23 mouse cellular contexts compared by ENCODE assay signal in genomic region chr3:22173171-22173570, GRCm38 (mm10).
DNase-seq lines count a peak whose midpoint lies in the region; ATAC-seq and TF ChIP-seq lines count a peak whose summit lies in the region.
"Had no signal": no experiment of that assay in that cellular context is flagged by ENCODE, and none has a peak within 500 bp of the region (broad histone marks: within the 10 kb centered on the region; RNA-seq: fewer than 3 reads in every experiment).

No protein-coding gene starts in this region.

- ATAC-seq in forebrain, embryonic 11.5 days (replicated peaks; ENCODE audit: low FRiP score), result no peak
- no peak for ATAC-seq in forebrain, embryonic 12.5 days (ENCODE audit: low FRiP score)
- peak; percentile 20; the same call in 1 of the 2 replicates for ATAC-seq in hindbrain, embryonic 12.5 days (ENCODE audit: low FRiP score)
- ATAC-seq in hindbrain, embryonic 14.5 days (ENCODE audit: low FRiP score), result no peak
- peak; percentile 34; the same call in 1 of the 2 replicates for ATAC-seq in G1E (ENCODE audit: extremely low read depth, insufficient number of reproducible peaks, low FRiP score, poor library complexity, severe bottlenecking)
- peak; percentile 69 for ATAC-seq in common myeloid progenitor, adult 5-6 weeks (replicated peaks; ENCODE audit: low read depth, poor library complexity, severe bottlenecking)
- ATAC-seq: activated CD4-positive, CD25-positive, alpha-beta regulatory T cell, adult 4 months; intestine, embryonic 15.5 days had no signal

- H3K27ac ChIP-seq in forebrain, embryonic 11.5 days (ENCODE audit: low read depth, low read length), result 0 out of 2 replicates have a peak overlapping the region, but pooled peaks have one; percentile 2
- H3K27ac ChIP-seq in forebrain, embryonic 12.5 days, result no peak overlapping the region
- no peak overlapping the region for H3K27ac ChIP-seq in hindbrain, embryonic 12.5 days
- H3K27ac ChIP-seq in hindbrain, embryonic 14.5 days, result no peak overlapping the region
- H3K27ac ChIP-seq: forebrain, embryonic 10.5 days; heart, adult 2 months; hindbrain, embryonic 15.5 days; intestine, embryonic 15.5 days had no signal

- no peaks in the 10 kb centered on the region for H3K27me3 ChIP-seq in forebrain, embryonic 11.5 days (ENCODE audit: control insufficient read depth, insufficient read depth, low read length)
- H3K27me3 ChIP-seq in forebrain, embryonic 12.5 days, result no peaks in the 10 kb centered on the region
- H3K27me3 ChIP-seq in hindbrain, embryonic 12.5 days, result no peaks in the 10 kb centered on the region
- no peaks in the 10 kb centered on the region for H3K27me3 ChIP-seq in hindbrain, embryonic 14.5 days (ENCODE audit: control insufficient read depth, insufficient read depth, low read length)
- H3K27me3 ChIP-seq in G1E (ENCODE audit: insufficient read depth, low read length), result no peaks in the 10 kb centered on the region
- H3K27me3 ChIP-seq: hindbrain, embryonic 15.5 days; intestine, embryonic 15.5 days had no signal

- no peaks in the 10 kb centered on the region for H3K36me3 ChIP-seq in forebrain, embryonic 11.5 days (ENCODE audit: control insufficient read depth, insufficient read depth, low read length)
- H3K36me3 ChIP-seq in forebrain, embryonic 12.5 days (replicated peaks), result no peaks in the 10 kb centered on the region
- no peaks in the 10 kb centered on the region for H3K36me3 ChIP-seq in hindbrain, embryonic 12.5 days
- no peaks in the 10 kb centered on the region for H3K36me3 ChIP-seq in hindbrain, embryonic 14.5 days (replicated peaks; ENCODE audit: control insufficient read depth, insufficient read depth)
- H3K36me3 ChIP-seq in G1E (replicated peaks), result peaks cover 36% of the 10 kb centered on the region
- H3K36me3 ChIP-seq: forebrain, embryonic 10.5 days; hindbrain, embryonic 15.5 days; intestine, embryonic 15.5 days had no signal

- H3K4me1 ChIP-seq in forebrain, embryonic 11.5 days (replicated peaks; ENCODE audit: control insufficient read depth, insufficient read depth, low read length), result no peaks in the 10 kb centered on the region
- peaks cover 9% of the 10 kb centered on the region; the same call in 1 of the 2 replicates for H3K4me1 ChIP-seq in forebrain, embryonic 12.5 days
- peaks cover 13% of the 10 kb centered on the region for H3K4me1 ChIP-seq in hindbrain, embryonic 12.5 days
- peaks cover 7% of the 10 kb centered on the region; the same call in 1 of the 2 replicates for H3K4me1 ChIP-seq in hindbrain, embryonic 14.5 days (replicated peaks; ENCODE audit: control insufficient read depth, insufficient read depth, low read length)
- H3K4me1 ChIP-seq in G1E (ENCODE audit: insufficient read depth, low read depth, low read length), result peaks cover 21% of the 10 kb centered on the region
- H3K4me1 ChIP-seq: hindbrain, embryonic 15.5 days; intestine, embryonic 15.5 days had no signal

- H3K9ac ChIP-seq in forebrain, embryonic 11.5 days (ENCODE audit: low read length), result no peak overlapping the region
- no peak overlapping the region for H3K9ac ChIP-seq in forebrain, embryonic 12.5 days
- H3K9ac ChIP-seq in hindbrain, embryonic 12.5 days, result no peak overlapping the region
- no peak overlapping the region for H3K9ac ChIP-seq in hindbrain, embryonic 14.5 days
- H3K9ac ChIP-seq: forebrain, postnatal 0 days; hindbrain, embryonic 15.5 days; intestine, embryonic 15.5 days had no signal

- no peak for DNase-seq in forebrain, embryonic 11.5 days (ENCODE audit: low spot score)
- no peak for DNase-seq in hindbrain, embryonic 14.5 days (ENCODE audit: low spot score)
- no peak for DNase-seq in G1E (ENCODE audit: low spot score)
- no peak for DNase-seq in frontal cortex, postnatal 36 days (ENCODE audit: low spot score in 2 of 2)
- no peak for DNase-seq in heart, adult 11 months
- DNase-seq: adrenal gland, adult 8-10 months; adrenal gland, postnatal 25 days; cerebellum, adult 11-12 months; cerebellum, adult 8-10 months; cerebellum, postnatal 10 days; cerebellum, postnatal 36 days; gastrocnemius, postnatal 25 days; heart, adult 2 months; kidney, adult 11 months had no signal

- no peak overlapping the region for H3K4me3 ChIP-seq in forebrain, embryonic 11.5 days (ENCODE audit: low read depth, low read length)
- H3K4me3 ChIP-seq in forebrain, embryonic 12.5 days (replicated peaks), result no peak overlapping the region
- no peak overlapping the region for H3K4me3 ChIP-seq in hindbrain, embryonic 12.5 days
- H3K4me3 ChIP-seq in hindbrain, embryonic 14.5 days (replicated peaks; ENCODE audit: low read length), result no peak overlapping the region
- H3K4me3 ChIP-seq in G1E (ENCODE audit: low read depth, low read length), result no peak overlapping the region
- H3K4me3 ChIP-seq: forebrain, embryonic 10.5 days; heart, adult 2 months; hindbrain, embryonic 15.5 days; intestine, embryonic 15.5 days had no signal

- 91% methylated on average over 5 of the region's 5 CpGs for WGBS in forebrain, embryonic 11.5 days
- 81% methylated on average over 5 of the region's 5 CpGs for WGBS in forebrain, embryonic 12.5 days
- WGBS in hindbrain, embryonic 12.5 days, result 89% methylated on average over 5 of the region's 5 CpGs
- 90% methylated on average over 5 of the region's 5 CpGs for WGBS in hindbrain, embryonic 14.5 days

- no peak for TF ChIP-seq CTCF in G1E (IDR thresholded peaks at IDR 0.05; ENCODE audit: low read depth, low read length)

- no peak overlapping the region for H3K4me2 ChIP-seq in forebrain, embryonic 11.5 days (ENCODE audit: low read depth, low read length, severe bottlenecking)
- no peak overlapping the region for H3K4me2 ChIP-seq in forebrain, embryonic 12.5 days
- no peak overlapping the region for H3K4me2 ChIP-seq in hindbrain, embryonic 12.5 days (replicated peaks)
- no peak overlapping the region for H3K4me2 ChIP-seq in hindbrain, embryonic 14.5 days (replicated peaks)
- H3K4me2 ChIP-seq: heart, embryonic 11.5 days; hindbrain, embryonic 15.5 days; intestine, embryonic 15.5 days had no signal

- no peaks in the 10 kb centered on the region for H3K9me3 ChIP-seq in forebrain, embryonic 11.5 days (ENCODE audit: control insufficient read depth, low read length)
- no peaks in the 10 kb centered on the region for H3K9me3 ChIP-seq in forebrain, embryonic 12.5 days
- H3K9me3 ChIP-seq in hindbrain, embryonic 12.5 days (replicated peaks), result no peaks in the 10 kb centered on the region
- no peaks in the 10 kb centered on the region for H3K9me3 ChIP-seq in hindbrain, embryonic 14.5 days (ENCODE audit: control insufficient read depth, low read length)
- no peaks in the 10 kb centered on the region for H3K9me3 ChIP-seq in G1E (replicated peaks)
- H3K9me3 ChIP-seq: forebrain, embryonic 10.5 days; hindbrain, embryonic 15.5 days; intestine, embryonic 15.5 days had no signal

Comparison
In these comparisons a context has a peak if more than half of its experiments do, and no peak if none do; other contexts are left out.
1. ATAC-seq: peak in hindbrain, embryonic 12.5 days (single experiment), G1E (single experiment) and common myeloid progenitor, adult 5-6 weeks (single experiment); none in forebrain, embryonic 11.5 days (single experiment), forebrain, embryonic 12.5 days (single experiment) and hindbrain, embryonic 14.5 days (single experiment).